Mouse (Mus musculus) brain, embryonic 14.5 days (tissue): ENCODE results near the gene Muc20. TPM values are rescaled to one million over a fixed set of nuclear protein-coding genes. Genes with fewer than 3 reads are reported as not detected.

Experiments
- DNase-seq: peaks from one replicate; pipeline ENCODE4 v3.0.0-alpha.2; 2011; ENCODE audit warnings: low read depth
- CTCF ChIP-seq: fragments of 200-500 bp; IDR thresholded peaks from 2 replicates; pipeline ENCODE4 v1.5.1; 2012; ENCODE audit warnings: inconsistent platforms, mild to moderate bottlenecking, moderate library complexity, borderline replicate concordance; ENCODE audit not compliant: insufficient read depth, insufficient read length; ENCODE audit errors: extremely low read depth
- POLR2A ChIP-seq: fragments of 200-500 bp; IDR thresholded peaks from 2 replicates; pipeline ENCODE4 v1.6.1; 2012; ENCODE audit warnings: mild to moderate bottlenecking, inconsistent platforms, borderline replicate concordance; ENCODE audit not compliant: poor library complexity, insufficient read depth, insufficient read length, severe bottlenecking; ENCODE audit errors: extremely low read depth
- polyA plus RNA-seq: library from polyadenylated mRNA; depleted of rRNA; stranded (reverse); fragments of >200 nt; gene quantifications from 2 replicates; pipeline ENCODE4 v1.2.3, GENCODE M21; 2012

Muc20 gene
- polyA plus RNA-seq, 1 experiment, result 0.05 TPM

DNA sequence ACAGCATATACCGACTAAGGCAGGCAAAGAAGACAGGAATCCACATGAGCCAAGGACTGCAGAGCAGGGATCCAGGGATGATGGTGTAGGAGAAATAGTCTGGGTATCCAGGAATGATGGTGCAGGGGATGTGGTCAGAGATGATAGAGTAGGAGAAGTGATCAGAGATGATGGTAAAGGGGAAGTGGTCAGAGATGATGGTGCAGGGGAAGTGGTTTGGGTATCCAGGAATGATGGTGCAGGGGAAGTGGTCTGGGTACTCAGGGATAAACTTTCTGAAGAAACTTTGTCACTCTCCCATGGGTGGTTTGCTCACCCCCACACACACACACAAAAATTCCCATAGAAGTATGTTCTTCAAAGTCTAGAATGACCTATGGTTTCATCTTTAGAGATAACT, 2.1 kb downstream of the Muc20 start:
- TF ChIP-seq POLR2A, result no peak
- no peak for DNase-seq

DNA sequence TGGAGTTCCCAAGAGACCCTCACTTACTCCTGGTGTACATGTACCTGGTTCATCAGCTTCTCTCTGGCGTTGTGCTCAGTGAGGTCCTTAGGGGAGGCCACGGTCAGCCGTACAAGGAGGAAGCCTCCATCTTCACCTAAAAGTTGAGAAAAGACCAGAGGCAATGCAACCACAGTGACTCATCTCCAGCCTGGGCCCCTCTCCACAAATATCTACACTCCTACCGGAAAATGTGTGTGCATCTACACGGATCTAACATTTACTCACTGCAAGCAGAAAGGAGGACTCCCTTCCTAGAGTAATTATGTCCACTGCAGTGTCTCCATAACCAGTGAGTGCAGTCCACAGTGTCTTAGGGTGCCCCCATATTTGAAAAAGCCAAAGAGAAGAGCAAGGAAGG, 7.2 kb downstream of the Muc20 start:
- TF ChIP-seq CTCF (no peak), POLR2A (no peak)
- DNase-seq, result no peak

DNA sequence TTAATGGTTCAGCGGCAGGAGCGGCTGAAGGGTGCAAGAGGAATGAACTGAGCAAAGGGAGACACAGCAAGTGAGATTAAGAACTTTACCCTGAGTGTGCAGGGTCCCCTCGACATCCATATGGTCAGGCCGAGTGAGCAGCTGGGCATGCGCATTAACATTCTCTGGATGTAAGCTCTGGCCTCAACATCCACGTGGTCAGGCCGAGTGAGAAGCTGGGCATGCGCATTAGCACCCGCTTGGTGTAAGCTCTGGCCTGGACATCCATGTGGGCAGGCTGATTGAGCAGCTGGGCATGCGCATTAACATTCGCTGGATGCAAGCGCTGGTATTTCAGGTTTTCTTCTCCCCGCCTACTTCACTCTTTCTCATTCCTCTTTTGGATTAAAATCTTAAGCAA, 12.4 kb downstream of the Muc20 start:
- peak; percentile 86 for DNase-seq
- no peak for TF ChIP-seq CTCF
- TF ChIP-seq POLR2A, result no peak

DNA sequence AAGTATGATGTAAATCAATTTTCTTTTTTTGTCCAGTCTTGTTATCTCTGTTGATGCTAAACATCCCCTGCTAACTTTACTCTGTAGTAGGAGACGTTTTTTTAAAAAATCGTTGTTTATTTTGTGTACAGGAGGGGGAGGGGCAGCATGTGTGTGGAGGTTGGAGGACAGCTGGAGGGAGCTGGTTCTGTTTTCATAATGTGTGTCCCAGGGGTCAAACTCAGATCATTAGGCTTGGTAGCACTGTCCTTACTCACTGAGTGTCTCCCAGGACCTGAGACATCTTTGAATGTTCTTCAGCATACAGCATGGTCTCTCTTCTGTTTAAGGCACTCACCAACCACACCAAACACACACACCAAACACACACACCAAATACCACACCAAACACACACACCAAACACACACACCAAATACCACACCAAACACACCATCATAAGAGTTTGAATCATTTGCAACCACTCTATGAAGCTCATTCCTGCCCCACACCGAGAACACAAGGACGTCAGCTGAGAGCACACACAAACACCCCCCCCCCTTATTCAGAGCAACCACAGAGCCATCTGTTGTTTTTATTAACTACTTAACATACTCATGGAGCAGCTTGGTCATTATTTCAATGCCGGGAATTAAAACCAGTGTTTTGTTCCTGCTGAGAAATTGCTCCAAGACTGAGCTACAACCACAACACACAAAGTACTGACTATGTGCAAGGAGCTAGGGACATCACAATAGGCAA, 13.7 kb downstream of the Muc20 start:
- DNase-seq, result peak; percentile 74
- TF ChIP-seq CTCF (no peak), POLR2A (no peak)

DNA sequence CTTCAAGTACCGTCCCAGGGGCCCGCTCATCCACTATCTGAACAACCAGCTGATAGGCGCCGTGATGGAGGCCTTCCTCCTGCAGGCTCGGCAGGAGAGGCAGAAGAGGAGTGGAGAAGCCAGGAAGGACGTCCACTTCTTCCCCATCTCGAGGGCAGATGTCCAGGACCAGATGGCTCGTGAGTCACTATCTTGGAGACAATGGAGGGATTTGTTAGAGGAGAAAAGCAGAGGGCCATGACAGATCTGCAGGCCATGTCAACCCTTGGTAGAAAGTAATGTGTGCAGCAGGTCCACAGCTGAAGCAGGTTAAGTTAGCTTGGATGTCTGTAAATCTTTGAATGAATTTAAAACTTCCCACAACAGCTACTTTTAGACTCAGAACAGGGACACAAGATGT, 18.3 kb downstream of the Muc20 start:
- DNase-seq, result no peak
- TF ChIP-seq CTCF (no peak), POLR2A (no peak)

DNA sequence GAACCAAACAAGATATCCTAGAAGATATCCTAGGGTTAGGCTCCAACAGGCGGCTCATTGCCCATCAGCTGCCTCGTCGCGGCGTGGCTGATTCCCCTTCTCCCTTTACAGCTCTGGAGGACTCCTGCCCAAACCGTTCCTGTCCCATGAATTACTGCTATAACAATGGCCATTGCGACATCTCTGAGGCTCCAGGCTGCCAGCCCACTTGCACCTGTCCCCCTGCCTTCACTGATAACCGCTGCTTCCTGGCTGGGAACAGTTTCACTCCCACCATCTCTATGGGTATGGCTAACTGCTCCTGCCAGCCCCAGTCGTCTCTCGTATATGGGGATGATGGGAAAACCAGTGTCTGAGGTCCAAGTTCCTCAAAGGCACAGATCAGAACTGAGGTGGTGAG, 20.6 kb downstream of the Muc20 start:
- TF ChIP-seq POLR2A (no peak), CTCF (no peak)

DNA sequence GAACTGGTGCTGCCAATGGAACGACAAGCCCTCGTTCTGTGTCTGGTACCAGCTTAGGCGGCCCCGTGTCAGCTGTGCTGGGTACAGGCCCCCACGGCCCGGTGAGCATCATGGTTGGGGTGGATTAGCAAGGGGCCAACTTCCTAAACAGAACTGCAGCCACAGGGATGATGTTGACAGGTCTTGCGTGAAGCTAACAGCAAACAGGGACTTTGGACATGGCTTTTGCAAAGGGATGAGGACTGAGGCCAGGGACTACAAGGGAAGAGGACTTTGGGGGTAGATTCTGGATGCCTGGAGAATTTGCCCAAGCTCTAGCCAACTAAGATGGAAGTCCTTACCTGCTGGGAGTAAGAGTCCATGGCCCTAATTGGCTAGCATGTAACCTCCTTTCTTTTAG, 30.3 kb downstream of the Muc20 start:
- no peak for DNase-seq

More for the DNA sequence above, 20.6 kb downstream of the Muc20 start:
- no peak for DNase-seq

DNA sequence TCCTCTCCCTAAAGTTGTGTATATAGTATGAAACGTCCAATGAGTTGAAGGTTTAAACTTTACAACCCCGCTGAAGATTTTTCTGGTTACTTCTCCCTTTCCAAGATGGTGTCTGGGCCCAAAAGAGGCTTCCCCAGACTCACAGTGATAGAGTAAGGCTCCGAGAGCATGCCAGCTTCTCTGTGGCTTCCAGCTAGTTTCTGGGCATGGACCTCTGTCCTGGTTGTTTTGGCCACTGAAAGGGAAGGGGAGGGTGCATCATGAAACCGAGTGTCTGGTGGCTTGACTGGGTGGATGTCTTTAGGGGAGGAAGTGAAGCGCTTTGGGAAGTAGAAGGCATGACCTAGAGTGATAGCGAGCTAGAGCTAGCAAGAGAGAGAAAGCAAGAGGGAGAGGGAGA, 32.3 kb downstream of the Muc20 start:
- no peak for TF ChIP-seq CTCF
- no peak for TF ChIP-seq POLR2A
- no peak for DNase-seq

More for the DNA sequence above, 30.3 kb downstream of the Muc20 start:
- TF ChIP-seq POLR2A (no peak), CTCF (no peak)

DNA sequence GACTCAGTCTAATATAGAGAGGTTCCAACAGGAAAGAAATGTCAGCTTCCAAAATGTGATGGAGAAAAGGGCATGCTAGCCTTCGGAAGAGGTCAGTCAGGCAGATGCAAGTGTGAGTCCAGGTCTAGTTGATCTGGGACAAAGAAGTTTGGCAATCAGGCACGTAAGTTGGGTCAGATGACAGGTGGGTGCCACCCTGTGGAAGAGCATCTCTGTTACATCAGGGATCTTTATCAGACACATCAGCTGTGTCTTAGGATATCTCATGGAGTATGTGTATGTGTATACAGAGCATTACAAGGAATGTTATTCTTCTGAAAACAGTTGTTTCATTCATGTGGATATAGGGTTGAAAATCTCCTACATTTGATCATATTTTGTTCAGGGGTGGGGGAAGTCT, 32.7 kb downstream of the Muc20 start:
- no peak for DNase-seq
- TF ChIP-seq CTCF, result no peak
- TF ChIP-seq POLR2A, result no peak

DNA sequence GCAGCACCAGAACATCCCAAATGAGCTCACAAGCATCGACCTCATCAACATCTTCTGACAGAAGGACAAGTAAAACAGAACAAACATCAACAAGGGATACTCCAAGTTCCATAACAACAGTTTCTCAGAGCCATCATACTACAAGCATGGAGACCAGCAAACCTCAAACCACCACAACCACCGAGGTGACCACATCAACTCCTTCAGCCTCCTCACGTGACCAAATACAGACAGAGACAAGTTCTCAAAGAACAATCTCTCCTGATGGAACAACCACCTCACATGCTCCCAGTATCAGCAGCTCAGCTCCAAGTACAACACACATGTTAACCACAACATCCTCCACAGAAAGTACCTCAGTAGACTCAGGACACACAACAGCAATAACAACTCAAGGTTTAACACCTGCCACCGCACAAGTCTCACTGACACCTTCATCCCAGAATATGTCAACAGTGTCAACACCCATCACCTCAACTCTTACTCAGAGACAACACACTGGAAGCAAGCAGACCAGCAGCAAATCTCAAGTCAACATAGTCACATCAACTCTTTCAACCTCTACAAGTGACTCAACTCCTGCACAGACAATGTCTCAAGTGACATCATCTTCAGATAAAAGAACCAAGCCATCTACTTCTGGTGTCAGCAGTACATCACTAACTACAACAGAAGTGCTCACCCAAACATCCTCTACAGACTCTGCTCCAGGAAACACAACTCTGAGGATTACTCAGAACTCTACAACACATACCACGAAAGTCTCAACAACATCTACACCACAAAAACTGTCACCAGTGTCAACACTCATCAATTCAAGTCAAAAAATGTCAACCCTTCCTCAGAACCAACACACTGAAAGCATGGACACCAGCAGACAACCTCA, 46.8 kb downstream of the Muc20 start:
- no peak for DNase-seq
- TF ChIP-seq CTCF, result no peak
- no peak for TF ChIP-seq POLR2A

DNA sequence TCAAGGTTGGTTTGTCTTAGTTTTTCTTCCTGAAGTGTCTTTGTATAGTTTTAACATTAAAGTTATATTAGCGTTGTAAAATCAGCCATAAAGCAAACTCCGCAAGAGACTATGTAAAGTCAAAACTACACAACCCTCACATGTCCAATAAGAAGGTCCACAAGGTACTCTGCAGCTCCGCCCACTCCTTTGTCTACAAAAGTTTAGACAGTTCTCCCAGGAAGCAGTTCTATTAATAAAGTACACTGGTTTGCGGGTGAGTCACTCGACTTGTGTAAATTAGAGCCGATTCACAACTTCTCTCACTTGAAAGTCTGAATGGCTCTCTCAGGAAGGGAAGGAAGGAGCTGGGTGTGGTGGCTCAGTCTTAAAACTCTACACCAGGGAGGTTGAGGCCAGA, 51.4 kb downstream of the Muc20 start:
- DNase-seq, result no peak
- no peak for TF ChIP-seq CTCF
- TF ChIP-seq POLR2A, result no peak

DNA sequence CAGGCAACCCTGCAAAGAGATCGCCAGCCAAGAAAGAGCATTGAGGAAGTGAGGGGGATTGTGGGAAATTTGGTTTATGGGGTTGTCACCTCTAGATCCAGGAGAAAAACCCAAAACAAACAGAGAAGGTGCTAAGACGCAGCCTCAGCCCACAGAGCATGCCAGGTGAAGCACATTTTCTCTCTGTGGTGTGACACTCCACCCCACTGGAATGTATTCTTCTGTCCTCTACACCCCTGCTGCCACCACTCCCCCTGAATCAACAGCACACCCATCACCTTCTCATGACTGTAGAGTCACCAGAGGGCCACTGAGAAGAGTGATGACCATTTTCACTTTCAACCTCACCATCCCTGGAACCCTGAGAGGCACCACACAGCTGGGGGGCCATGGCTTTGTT, 54.5 kb downstream of the Muc20 start:
- no peak for DNase-seq
- TF ChIP-seq CTCF (no peak), POLR2A (no peak)

DNA sequence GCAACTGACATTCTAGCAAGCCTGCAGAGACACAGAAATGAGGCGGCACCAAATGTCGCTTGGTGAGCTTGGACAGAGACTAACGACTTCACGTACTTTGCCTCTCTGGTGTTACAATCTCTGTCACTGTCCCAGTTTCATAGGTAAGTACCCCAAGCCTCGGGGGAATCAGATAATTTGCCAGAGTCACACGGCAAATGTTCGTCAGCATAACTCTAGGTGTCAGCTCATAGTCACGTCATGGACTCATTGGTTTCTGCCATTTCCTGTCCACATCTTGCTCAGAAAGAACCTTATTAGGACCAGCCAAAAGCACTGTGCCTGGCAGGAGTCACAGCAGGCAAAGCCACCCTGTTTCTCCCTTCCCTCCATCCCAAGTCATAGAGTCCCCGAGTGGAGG, 55.9 kb downstream of the Muc20 start:
- TF ChIP-seq POLR2A, result no peak
- TF ChIP-seq CTCF, result no peak

More for the DNA sequence above, 55.9 kb downstream of the Muc20 start:
- no peak for DNase-seq
